Mouse (Mus musculus): ENCODE results near the gene Dab1. TPM values are rescaled to one million over a fixed set of nuclear protein-coding genes. Genes with fewer than 3 reads are reported as not detected.

Dab1 gene
- polyA plus RNA-seq, 1 experiment from 2014 or later: 0.39 TPM

GRCm38 (mm10) chr4:104625316-104625715 lies 1006.2 kb downstream of the Dab1 start:
- no peak overlapping the region for H3K27ac ChIP-seq (ENCODE audit: low read length)
- no peak overlapping the region for H3K4me2 ChIP-seq (replicated peaks; ENCODE audit: low read depth, low read length)
- no peaks in the 10 kb centered on the region for H3K36me3 ChIP-seq (ENCODE audit: insufficient read depth, low read length)
- 83% methylated on average over 8 of the region's 8 CpGs for WGBS
- no peaks in the 10 kb centered on the region for H3K4me1 ChIP-seq (ENCODE audit: insufficient read depth, low read depth, low read length)
- DNase-seq (ENCODE audit: low spot score) (no peak), ATAC-seq (no peak)
- H3K9ac ChIP-seq (replicated peaks; ENCODE audit: low read depth): no peak overlapping the region
- H3K27me3 ChIP-seq (replicated peaks; ENCODE audit: insufficient read depth, low read length): no peaks in the 10 kb centered on the region
- no peak overlapping the region for H3K4me3 ChIP-seq (ENCODE audit: low read depth, low read length)
- TF ChIP-seq EP300 (IDR thresholded peaks at IDR 0.05) (no peak), CTCF (IDR thresholded peaks at IDR 0.05) (no peak)
- no peaks in the 10 kb centered on the region for H3K9me3 ChIP-seq (ENCODE audit: low read length)

GRCm38 (mm10) chr4:104628708-104629107 lies 1009.5 kb downstream of the Dab1 start:
- Histone ChIP-seq H3K27ac (ENCODE audit: low read length) (no peak overlapping the region), H3K4me3 (ENCODE audit: low read depth, low read length) (no peak overlapping the region), H3K4me1 (ENCODE audit: insufficient read depth, low read depth, low read length) (no peaks in the 10 kb centered on the region), H3K9ac (replicated peaks; ENCODE audit: low read depth) (no peak overlapping the region), H3K4me2 (replicated peaks; ENCODE audit: low read depth, low read length) (no peak overlapping the region), H3K36me3 (ENCODE audit: insufficient read depth, low read length) (no peaks in the 10 kb centered on the region), H3K27me3 (replicated peaks; ENCODE audit: insufficient read depth, low read length) (no peaks in the 10 kb centered on the region), H3K9me3 (ENCODE audit: low read length) (no peaks in the 10 kb centered on the region)
- DNase-seq (ENCODE audit: low spot score): no peak
- TF ChIP-seq EP300 (IDR thresholded peaks at IDR 0.05) (no peak), CTCF (IDR thresholded peaks at IDR 0.05) (no peak)
- ATAC-seq: no peak
- 80% methylated on average over 7 of the region's 7 CpGs for WGBS

GRCm38 (mm10) chr4:104637016-104637415 lies 1017.9 kb downstream of the Dab1 start:
- ATAC-seq (no peak), DNase-seq (ENCODE audit: low spot score) (no peak)
- H3K4me1 ChIP-seq (ENCODE audit: insufficient read depth, low read depth, low read length): no peaks in the 10 kb centered on the region
- no peaks in the 10 kb centered on the region for H3K9me3 ChIP-seq (ENCODE audit: low read length)
- 75% methylated on average over 4 of the region's 4 CpGs for WGBS
- no peak overlapping the region for H3K9ac ChIP-seq (replicated peaks; ENCODE audit: low read depth)
- H3K27ac ChIP-seq (ENCODE audit: low read length): no peak overlapping the region
- TF ChIP-seq CTCF (IDR thresholded peaks at IDR 0.05): no peak
- TF ChIP-seq EP300 (IDR thresholded peaks at IDR 0.05): no peak
- no peak overlapping the region for H3K4me2 ChIP-seq (replicated peaks; ENCODE audit: low read depth, low read length)
- no peaks in the 10 kb centered on the region for H3K27me3 ChIP-seq (replicated peaks; ENCODE audit: insufficient read depth, low read length)
- no peak overlapping the region for H3K4me3 ChIP-seq (ENCODE audit: low read depth, low read length)
- H3K36me3 ChIP-seq (ENCODE audit: insufficient read depth, low read length): no peaks in the 10 kb centered on the region

- Histone ChIP-seq H3K4me2 (replicated peaks; ENCODE audit: low read depth, low read length) (no peak overlapping the region), H3K9ac (replicated peaks; ENCODE audit: low read depth) (no peak overlapping the region), H3K27me3 (replicated peaks; ENCODE audit: insufficient read depth, low read length) (no peaks in the 10 kb centered on the region), H3K4me1 (ENCODE audit: insufficient read depth, low read depth, low read length) (no peaks in the 10 kb centered on the region), H3K9me3 (ENCODE audit: low read length) (no peaks in the 10 kb centered on the region), H3K36me3 (ENCODE audit: insufficient read depth, low read length) (no peaks in the 10 kb centered on the region), H3K27ac (ENCODE audit: low read length) (no peak overlapping the region), H3K4me3 (ENCODE audit: low read depth, low read length) (no peak overlapping the region)
- TF ChIP-seq CTCF (IDR thresholded peaks at IDR 0.05): no peak
- ATAC-seq (no peak), DNase-seq (ENCODE audit: low spot score) (no peak)
- 84% methylated on average over 5 of the region's 5 CpGs for WGBS
Observed at GRCm38 (mm10) chr4:104640617-104641016, 1021.5 kb downstream of the Dab1 start.

- H3K36me3 ChIP-seq (ENCODE audit: insufficient read depth, low read length): no peaks in the 10 kb centered on the region
- H3K9me3 ChIP-seq (ENCODE audit: low read length): no peaks in the 10 kb centered on the region
- H3K4me1 ChIP-seq (ENCODE audit: insufficient read depth, low read depth, low read length): no peaks in the 10 kb centered on the region
- H3K9ac ChIP-seq (replicated peaks; ENCODE audit: low read depth): no peak overlapping the region
- no peak overlapping the region for H3K27ac ChIP-seq (ENCODE audit: low read length)
- 69% methylated on average over 8 of the region's 8 CpGs for WGBS
- DNase-seq (ENCODE audit: low spot score): no peak
- ATAC-seq: no peak; the same call in 1 of the 2 replicates
- no peak overlapping the region for H3K4me2 ChIP-seq (replicated peaks; ENCODE audit: low read depth, low read length)
- H3K4me3 ChIP-seq (ENCODE audit: low read depth, low read length): no peak overlapping the region
- no peak for TF ChIP-seq CTCF (IDR thresholded peaks at IDR 0.05)
- no peaks in the 10 kb centered on the region for H3K27me3 ChIP-seq (replicated peaks; ENCODE audit: insufficient read depth, low read length)
Observed at GRCm38 (mm10) chr4:104642761-104643469, 1023.8 kb downstream of the Dab1 start.

- H3K4me1 ChIP-seq (ENCODE audit: insufficient read depth, low read depth, low read length): no peaks in the 10 kb centered on the region
- no peak overlapping the region for H3K9ac ChIP-seq (replicated peaks; ENCODE audit: low read depth)
- H3K36me3 ChIP-seq (ENCODE audit: insufficient read depth, low read length): no peaks in the 10 kb centered on the region
- no peak overlapping the region for H3K27ac ChIP-seq (ENCODE audit: low read length)
- no peak for TF ChIP-seq CTCF (IDR thresholded peaks at IDR 0.05)
- TF ChIP-seq EP300 (IDR thresholded peaks at IDR 0.05): no peak
- H3K4me2 ChIP-seq (replicated peaks; ENCODE audit: low read depth, low read length): no peak overlapping the region
- no peak overlapping the region for H3K4me3 ChIP-seq (ENCODE audit: low read depth, low read length)
- no peaks in the 10 kb centered on the region for H3K9me3 ChIP-seq (ENCODE audit: low read length)
- 54% methylated on average over 6 of the region's 6 CpGs for WGBS
- DNase-seq (ENCODE audit: low spot score): peak; percentile 10
- H3K27me3 ChIP-seq (replicated peaks; ENCODE audit: insufficient read depth, low read length): no peaks in the 10 kb centered on the region
- peak; percentile 49; the same call in 1 of the 2 replicates for ATAC-seq
Observed at GRCm38 (mm10) chr4:104643534-104644356, 1024.6 kb downstream of the Dab1 start.
